Mouse (Mus musculus): ENCODE data around the gene Cyp2d34.

The Cyp2d34 gene

DNA sequence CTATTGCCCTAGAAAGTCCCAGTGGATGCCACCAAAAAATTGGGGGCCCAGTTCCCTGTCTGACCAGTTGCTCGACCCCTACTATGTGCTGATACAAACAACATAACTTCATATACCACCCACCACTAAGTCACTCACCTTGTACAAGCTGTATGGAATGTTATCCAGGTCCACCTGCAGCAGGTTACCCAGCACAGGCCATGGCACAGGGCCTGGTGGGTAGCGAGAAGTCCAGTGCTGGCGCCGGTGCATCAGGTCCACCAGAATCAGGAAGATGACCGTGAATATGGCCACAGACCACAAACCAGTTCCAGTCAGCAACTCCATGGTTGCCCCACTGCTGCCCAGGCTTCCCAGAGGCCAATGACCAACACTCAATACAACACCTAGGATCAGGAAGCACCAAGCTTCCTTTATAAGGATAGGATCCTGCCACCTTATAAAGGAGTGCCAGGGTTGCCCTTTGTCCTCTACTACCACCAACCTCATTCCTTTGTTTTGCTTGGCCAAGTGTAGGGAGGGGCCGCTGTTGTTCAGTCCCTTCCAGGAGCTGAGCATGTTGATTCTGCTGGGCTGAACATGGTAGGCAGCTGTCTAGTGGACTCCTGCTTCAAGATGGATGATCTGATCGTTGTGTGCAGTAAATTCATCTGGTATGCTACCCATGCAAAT, at the start of gene Cyp2d34:
TSS of gene Cyp2d34 (minus strand) at position 416 of the 672 bp plus-strand sequence.
- DNase-seq (ENCODE audit: low read depth, low spot score), result no peak

GRCm38 (mm10) chr15:82656346-82656745, 35.6 kb upstream of the Cyp2d34 start:
- peak; percentile 3 for DNase-seq (ENCODE audit: low read depth, low spot score)

- DNase-seq (ENCODE audit: low read depth, low spot score), result no peak
These were observed 23.6 kb upstream of the Cyp2d34 start for GRCm38 (mm10) chr15:82644371-82644770.

DNA sequence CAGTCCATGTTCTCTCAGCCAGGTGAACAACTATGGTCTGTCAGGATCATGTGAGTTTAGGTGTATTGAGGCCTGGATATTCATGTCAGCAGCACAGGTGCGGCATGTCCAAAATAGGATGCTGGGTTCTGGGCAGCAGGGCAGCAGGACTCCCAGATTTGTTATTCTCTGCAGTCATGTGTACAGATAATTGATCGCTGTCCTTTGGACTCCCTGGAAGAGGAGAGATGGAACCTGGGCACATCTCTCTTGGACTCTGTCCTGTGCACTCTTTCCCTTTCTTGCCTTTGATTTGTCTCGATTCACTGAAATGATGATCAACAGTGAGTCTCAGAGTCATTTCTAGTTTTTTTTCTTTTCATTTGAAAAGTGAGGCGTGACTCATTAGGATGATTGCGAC, 23.0 kb upstream of the Cyp2d34 start:
- DNase-seq (ENCODE audit: low read depth, low spot score), result no peak

DNA sequence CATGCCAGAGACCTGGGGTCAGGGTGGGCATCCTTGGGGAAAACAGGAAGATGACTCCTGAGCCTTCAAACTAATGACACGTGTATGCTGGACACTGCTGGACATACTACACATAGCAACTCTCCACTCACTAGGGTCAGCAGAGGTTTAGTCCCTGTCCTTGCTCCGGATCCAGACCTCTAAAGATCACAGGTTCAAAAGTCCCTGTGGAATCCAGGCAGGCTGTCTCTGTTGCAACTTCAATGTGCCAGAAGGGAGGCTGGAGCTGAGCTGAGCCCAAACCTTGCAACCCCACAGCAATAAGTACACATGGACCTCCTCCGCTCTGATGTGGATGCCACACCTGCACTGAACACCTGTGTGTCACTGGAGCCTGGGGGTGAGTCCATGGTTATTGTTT, 22.0 kb upstream of the Cyp2d34 start:
- DNase-seq (ENCODE audit: low read depth, low spot score), result no peak

GRCm38 (mm10) chr15:82641921-82642320, 21.2 kb upstream of the Cyp2d34 start:
- DNase-seq (ENCODE audit: low read depth, low spot score), result no peak

GRCm38 (mm10) chr15:82641390-82641789, 20.6 kb upstream of the Cyp2d34 start:
- no peak for DNase-seq (ENCODE audit: low read depth, low spot score)

- no peak for DNase-seq (ENCODE audit: low read depth, low spot score)
These were observed 19.5 kb upstream of the Cyp2d34 start for GRCm38 (mm10) chr15:82640201-82640600.

DNA sequence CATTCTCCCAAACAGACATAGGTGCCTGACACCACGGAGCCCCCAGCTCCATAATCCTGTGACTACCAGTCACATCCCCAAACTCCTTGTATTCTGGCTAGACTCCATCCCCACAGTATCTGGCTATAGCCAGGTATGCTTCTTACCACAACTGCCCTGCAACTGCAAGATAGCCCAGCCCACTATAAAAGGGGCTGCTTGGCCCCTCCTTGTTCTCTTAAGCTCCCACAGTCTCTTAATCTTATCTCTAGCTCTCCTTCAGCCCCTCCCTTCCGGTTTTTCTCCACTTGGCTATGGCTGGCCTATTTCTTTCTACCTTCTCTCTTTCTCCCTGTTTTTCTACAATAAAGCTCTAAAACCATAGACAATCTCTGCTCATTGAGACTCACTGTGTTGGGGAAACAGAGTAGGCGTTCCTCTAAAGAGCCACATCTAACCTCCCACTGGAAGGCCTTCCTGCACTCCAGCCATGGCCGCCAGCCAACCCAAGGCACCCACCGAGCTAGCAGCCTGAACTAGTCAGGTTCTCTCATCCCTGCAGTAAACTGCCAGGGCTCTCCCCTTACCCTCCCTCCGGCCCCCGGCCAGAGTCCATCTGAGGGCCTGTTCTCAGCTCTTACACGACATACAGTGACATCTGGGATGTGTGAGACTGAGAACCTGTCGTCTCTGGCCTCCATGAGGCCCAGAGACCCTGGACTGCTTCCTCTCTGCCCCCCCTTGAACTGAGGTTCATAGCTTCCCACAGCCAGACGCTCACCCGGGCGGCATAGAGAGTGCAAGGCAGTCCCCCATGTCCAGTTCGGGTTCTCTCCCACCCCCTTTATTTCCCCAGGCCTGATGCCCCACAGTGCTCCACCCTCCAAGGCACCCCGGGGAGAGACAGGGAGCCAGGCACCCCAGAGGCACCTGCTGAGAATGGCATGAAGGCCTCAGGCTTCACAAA, 16.7 kb upstream of the Cyp2d34 start:
- DNase-seq (ENCODE audit: low read depth, low spot score), result no peak

DNA sequence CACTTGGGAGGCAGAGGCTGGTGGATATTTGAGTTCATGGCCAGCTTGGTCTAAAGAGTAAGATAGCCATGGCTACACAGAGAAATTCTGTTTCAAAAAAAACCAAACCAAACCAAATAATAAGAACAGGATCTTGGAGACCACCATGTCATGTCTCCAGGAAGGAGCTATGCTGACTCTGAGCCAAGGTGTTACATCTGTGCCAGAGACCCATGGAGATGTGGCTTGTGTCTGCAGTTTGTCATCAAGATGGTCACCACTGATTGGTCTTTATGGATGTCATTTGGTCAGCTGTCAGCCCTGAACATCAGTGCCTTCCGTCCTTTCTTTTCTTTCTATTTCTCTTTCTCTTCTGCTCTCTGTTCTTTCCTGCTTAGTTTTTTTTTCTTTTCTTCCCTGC, 14.2 kb upstream of the Cyp2d34 start:
- no peak for DNase-seq (ENCODE audit: low read depth, low spot score)

GRCm38 (mm10) chr15:82621993-82622392, 1.2 kb upstream of the Cyp2d34 start:
- DNase-seq (ENCODE audit: low read depth, low spot score), result no peak

GRCm38 (mm10) chr15:82618362-82619020, 2.3 kb downstream of the Cyp2d34 start:
- DNase-seq (ENCODE audit: low read depth, low spot score), result no peak

DNA sequence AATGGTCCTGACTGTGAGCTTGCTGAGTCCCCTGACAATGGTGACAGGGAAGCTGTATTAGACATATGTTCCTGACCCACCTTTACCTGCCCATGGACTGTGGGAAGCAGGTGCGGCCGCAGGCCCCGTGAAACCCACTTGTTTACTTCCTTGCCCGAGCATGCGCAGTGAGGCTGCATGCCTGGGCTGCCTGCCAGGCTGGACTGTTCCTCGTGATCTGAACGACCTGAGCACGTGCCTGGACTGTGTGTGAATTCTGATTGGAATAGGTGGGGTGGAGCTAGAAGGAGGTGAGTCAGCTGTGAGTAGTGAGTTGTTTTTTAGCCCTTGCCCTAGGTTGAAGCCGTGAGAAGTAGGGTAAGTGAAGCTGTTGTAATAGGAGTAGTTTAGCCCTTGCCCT, 38.1 kb downstream of the Cyp2d34 start:
- DNase-seq (ENCODE audit: low read depth, low spot score), result no peak

DNA sequence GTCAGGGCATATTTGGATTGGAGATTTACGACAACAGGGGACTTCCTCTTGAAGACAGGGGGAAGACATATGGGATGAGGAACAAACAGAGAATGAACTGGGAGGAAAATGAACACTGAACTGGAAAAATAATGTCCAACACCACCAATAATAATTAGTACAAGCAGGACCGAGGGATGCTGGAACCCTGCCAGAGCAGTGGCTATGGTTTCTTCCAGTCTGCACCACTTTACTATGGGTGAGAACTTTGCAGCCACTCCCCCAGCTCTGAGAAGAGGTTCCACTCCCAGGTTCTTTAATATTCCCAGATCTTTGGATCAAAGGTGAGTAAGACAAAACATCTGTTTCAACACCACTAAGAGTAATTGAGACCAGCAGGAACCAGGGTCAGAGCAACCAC, 41.7 kb downstream of the Cyp2d34 start:
- no peak for DNase-seq (ENCODE audit: low read depth, low spot score)

- no peak for DNase-seq (ENCODE audit: low read depth, low spot score)
These were observed 47.9 kb downstream of the Cyp2d34 start for GRCm38 (mm10) chr15:82572856-82573255.
